Mouse (Mus musculus) fat pad, adult 2 months (tissue): ENCODE results near the gene Nfia.
A peak's percentile ranks its signal among the peaks of the same experiment; 100 is the strongest.

Experiments used
- DNase-seq: peaks from one replicate; pipeline ENCODE4 v3.0.0-alpha.2; 2011; ENCODE audit warnings: low read depth, low spot score; ENCODE audit errors: extremely low read depth

The Nfia gene

DNA sequence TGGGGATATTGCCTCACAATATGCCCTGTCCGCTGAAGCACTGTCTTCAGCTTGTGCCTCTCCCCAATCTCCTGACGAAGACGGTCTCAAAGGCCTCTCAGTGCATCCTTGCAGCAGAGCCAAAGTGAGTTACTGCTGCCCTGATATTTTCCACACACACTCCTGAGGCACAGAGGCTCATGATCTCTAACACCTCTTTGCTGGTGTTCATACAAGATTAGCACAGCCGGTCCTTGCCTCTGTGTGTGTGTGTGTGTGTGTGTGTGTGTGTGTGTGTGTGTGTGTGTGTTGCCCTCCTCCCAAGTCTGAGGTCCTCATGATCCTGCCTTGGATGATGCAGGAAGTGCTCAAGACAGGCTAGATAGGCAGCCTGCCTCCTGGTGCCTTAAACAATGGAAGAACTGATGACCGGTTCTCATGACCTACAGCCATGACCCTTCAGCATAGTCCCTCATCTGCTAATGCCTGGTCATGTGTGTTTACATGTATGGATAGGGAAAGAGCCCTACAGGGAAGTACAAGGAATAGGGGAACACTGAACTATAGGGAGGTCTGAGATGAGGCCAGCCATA, 319.5 kb downstream of the Nfia start:
- no peak for DNase-seq

DNA sequence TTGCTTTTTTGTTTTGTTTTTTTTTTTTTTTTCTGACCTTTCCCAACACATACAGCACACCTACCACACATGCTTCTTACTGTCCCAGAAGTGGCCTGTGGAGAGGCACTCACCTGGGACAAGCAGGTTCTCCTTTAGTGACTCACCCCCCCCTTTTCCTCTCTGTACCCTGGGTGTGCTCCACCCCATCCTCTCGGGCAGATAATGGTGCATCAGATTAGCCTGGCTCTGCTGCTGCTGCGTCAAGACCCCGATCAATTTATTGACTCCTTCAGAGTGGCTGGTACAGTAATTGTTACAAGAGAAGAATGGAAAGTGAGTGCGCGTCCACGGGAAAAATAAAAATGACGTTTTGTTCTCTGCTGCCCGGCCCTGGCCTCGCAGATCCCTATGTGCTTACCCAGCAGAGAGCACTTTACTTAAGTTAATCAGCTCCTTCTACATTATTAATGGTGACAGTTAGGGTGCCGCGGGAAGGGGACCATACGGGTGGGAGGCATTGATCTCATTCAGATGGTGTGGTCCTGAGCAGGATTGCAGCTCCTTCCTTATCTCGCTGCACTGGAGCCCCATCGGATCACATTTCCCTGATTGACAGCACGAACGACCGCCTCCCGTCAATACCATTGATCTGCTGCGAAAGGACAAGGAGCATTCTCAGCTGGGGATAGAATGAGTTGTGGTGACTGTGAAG, 321.7 kb downstream of the Nfia start:
- DNase-seq: no peak

GRCm38 (mm10) chr4:98095060-98095459, 322.5 kb downstream of the Nfia start:
- DNase-seq: peak; percentile 87

- no peak for DNase-seq
Measured at GRCm38 (mm10) chr4:98097013-98097566, 324.6 kb downstream of the Nfia start.

DNA sequence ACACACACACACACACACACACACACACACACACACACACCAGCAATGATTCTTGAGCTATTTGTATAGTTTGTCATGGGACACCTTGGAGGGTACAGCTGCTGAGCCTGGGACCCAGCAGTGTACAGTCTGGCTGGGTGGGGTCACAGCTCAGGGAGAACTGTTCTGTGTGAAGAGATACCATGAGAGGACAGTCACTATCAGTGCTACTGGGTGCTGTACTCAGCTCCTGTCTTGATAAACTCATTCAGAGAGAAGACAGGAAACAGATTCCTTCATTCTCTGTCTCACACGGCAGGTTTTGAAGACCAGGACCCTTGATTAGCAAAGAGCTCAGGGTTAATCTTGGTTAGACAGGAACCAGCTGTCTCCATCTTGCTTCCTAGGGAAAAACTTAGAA, 326.1 kb downstream of the Nfia start:
- no peak for DNase-seq

GRCm38 (mm10) chr4:98099433-98099832, 326.9 kb downstream of the Nfia start:
- no peak for DNase-seq

- no peak for DNase-seq
Measured at GRCm38 (mm10) chr4:98101153-98102096, 328.9 kb downstream of the Nfia start.

DNA sequence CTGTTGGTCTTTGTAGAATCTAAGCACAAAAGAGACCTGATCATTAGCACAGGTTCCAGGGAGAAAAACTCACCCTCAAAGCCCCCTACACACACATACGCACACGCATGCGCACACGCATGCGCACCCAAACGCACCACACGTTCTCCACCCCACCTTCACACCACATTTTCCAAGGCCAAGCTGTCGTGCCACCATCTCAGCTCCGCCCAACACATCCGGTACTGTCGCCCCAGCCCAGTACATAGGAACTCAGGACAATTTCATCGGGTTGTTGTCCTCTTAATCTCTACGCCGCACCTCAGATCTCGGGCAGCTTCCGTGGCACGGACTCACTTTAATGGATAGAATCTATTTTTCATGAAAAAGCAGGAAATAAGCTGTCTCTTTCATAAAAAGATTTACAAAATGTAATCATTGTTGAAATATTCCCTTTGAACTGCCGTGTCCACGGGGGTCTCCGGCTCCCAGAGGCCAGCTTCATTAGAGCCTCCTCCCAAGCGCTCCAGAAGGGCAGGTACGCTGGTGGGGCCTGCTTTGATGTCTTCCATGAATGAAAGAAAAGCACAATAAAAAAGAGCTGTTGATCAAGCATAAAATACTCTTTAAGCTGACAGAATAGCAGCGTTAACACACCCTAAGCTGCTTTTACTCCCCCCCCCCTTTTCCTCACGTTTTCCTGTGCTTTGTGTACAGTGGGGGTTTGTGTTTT, 330.2 kb downstream of the Nfia start:
- no peak for DNase-seq

DNA sequence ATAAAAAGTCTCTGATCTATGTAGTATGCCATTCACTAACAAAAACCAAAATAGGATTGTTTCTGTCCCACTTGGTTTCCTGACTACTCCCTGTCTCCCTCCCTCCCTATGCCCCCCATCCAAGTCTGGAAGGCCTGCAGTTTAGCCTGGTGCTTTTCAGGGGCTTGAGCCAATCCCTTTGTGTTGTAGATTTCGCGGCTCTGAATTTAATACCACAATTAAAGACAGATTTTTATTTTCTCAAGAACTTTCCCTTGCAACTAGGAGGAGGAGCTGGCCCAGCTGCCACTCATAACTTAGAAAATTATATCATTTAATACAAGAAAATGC, 330.8 kb downstream of the Nfia start:
- no peak for DNase-seq

DNA sequence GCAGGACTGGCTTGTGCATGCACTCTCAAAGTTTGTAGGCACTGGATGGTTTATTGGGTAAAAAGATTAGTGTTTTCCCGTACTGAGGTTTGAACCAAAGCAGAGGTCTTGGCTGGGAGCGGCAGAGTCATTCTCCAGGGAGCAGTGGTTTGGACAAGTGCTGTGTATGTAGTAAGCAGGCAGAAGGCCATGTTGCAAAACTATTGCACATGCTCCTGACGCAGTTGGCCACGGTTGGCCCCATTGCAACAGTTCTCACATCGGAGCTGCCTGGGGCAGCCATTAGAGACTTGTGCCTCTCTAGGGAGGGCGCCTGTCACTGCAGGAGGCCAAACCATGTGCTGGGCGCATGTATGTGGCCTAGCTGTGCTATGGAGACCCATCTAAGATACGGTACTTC, 331.6 kb downstream of the Nfia start:
- peak; percentile 91 for DNase-seq

- no peak for DNase-seq
Measured at GRCm38 (mm10) chr4:98104911-98105702, 332.6 kb downstream of the Nfia start.

DNA sequence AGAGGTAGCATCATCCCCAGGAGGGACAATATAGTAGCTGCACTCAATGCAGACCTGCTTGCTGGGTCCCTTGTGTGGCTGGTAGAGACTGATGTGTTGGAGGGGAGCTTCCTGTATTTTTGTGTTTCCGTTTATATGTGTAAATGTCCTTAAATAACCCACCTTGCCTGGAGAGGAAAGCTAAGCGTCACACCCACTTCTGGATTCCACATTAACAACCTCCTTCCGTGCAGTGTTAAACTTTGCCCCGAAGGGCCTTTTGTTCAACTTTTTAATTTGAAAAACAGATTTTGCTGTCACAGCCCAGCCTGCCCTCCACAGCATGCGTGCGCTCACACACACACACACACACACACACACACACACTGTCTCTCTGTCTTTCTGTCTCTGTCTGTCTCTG, 333.4 kb downstream of the Nfia start:
- no peak for DNase-seq

DNA sequence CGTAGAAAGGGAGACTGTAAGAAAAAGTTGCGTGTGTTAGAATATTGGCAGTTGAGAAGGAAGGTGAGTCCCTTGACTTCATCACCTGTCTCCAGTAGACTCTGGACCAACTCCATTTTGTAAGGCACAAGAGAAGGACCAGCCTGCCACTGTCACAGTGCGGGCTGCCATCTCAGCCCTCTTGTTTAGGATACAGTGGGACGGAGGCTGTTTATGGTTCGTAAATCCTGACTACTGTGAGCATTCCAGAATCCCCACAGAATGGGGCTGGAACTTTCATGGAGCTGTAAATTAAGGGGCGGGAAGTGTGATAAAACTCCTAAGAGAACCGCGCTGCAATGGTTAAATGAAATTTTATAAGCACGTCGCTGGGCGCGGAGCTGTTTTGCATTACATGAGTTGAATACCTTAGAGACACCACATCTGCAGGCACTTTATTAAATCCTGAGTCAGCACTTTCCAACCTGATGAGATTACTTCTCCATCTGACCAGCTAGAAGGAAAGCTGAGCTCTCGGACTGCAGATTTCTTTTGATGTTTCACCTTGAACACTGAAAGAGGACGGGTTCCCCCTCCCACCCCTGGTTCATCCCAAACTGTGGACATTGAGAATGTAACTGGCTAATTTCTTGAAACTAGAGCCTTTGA, 334.0 kb downstream of the Nfia start:
- no peak for DNase-seq

DNA sequence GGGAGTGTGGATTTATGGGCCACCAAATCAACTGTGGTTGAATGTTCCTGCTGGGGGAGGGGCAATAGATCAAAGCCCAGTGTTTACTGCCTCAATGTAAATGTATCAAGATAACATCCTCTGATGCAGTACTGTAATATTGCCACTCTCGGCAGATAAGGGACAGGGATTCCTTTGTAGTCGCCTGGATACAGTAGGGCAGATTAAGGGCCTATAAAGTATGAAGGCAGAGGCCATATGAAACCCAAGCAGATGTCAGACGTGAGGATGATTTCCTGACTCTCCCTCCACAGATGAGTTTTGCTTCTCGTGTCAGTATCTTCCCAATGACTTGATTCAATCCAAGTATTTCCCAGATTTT, 334.5 kb downstream of the Nfia start:
- no peak for DNase-seq

DNA sequence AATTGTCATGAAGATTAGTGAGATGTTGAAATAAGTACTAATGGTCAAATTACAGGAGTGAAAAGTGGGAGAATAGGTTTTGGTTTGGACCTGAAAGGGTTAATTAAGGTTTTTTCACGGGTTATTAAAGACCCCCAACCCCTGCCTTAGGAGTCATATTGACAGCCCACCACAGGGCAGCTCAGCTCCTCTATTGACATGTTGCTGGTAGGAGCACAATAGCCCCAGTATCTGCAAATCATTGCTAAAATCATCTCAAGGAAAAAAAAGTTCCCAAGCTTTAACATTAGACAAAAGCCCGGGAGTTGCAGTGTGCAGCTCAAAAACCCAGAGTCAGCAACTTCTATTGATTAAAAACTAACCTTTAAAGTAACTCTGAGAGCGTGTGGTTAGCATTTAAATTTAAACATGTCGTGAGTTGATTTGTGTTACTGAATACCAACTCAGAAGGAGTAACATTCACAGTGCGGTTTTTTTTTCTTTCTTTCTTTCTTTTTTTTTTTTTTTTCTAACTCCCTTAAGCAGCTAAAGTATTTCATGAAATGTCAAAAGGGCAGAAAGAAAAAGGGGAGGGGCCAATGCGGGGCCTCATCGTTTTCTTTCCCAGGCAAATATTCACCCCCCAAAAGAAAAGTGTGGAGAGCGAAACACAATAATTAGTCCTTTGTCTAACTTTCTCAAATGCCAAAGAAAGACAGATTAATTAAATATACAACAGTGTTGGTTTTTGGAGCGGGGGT, 335.6 kb downstream of the Nfia start:
- DNase-seq: no peak

GRCm38 (mm10) chr4:98108676-98109016, 336.1 kb downstream of the Nfia start:
- peak; percentile 74 for DNase-seq

GRCm38 (mm10) chr4:98109064-98109463, 336.5 kb downstream of the Nfia start:
- no peak for DNase-seq

DNA sequence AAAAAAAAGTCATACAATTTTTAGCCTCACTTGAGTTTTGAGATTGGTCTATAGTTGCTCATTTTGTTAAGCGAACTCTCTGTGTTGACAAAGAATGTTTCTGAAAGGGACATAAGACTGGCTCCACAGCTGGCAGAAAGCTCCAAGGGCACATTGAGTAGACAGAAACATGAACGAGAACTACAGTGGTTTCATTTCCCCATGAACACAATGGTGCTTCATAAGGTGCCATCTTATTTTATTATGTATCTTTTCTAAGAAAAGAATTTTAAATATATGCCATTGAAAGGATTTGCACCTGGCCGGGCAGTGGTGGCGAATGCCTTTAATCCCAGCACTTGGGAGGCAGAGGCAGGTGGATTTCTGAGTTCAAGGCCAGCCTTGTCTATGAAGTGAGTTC, 337.4 kb downstream of the Nfia start:
- DNase-seq: no peak

GRCm38 (mm10) chr4:98113289-98114024, 340.9 kb downstream of the Nfia start:
- no peak for DNase-seq
